Mouse (Mus musculus) heart, postnatal 25 days (tissue): Measurements from ENCODE around the gene Fsd1. TPM values are rescaled to one million over a fixed set of nuclear protein-coding genes. Genes with fewer than 3 reads are reported as not detected.
"Not testable (repeated sequence)": the region's sequence is repeated elsewhere in the genome, so short reads cannot be mapped to it uniquely, and the experiment has no call there.

Experiments used
- DNase-seq: peaks from one replicate; pipeline ENCODE4 v3.0.0; 2022; ENCODE audit warnings: low spot score
- intact Hi-C: fragments of 180-260 bp; cut with DNase I; formaldehyde crosslinking; loops from one replicate; pipeline ENCODE4 v1.15.1; 2025
- total RNA-seq, 2 experiments: library from RNA; stranded (reverse); gene quantifications; 2 replicates each; pipeline ENCODE4 v1.2.3; 2021

Gene Fsd1
- total RNA-seq = under 1 TPM in 1 of 2 experiments, not detected in 1; 0.47 TPM

- intact Hi-C loops = no loop called here
- no peak for DNase-seq
These were observed at the start of gene Fsd1 for GRCm38 (mm10) chr17:55986030-55986961. TSS of gene Fsd1 (plus strand) at chr17:55986509.

- DNase-seq = not testable (repeated sequence)
- intact Hi-C loops = loop anchor here (2.0 to 5.0 kb wide), 2 partner anchors 66 to 232 kb away; partner anchors contain the start of genes Pot1b and Zfp119a
These were observed 41.9 kb upstream of the Fsd1 start for GRCm38 (mm10) chr17:55944387-55944865.

- peak; percentile 91 for DNase-seq
- intact Hi-C loops = loop anchor here (2.0 to 5.0 kb wide), 2 partner anchors 66 to 233 kb away; partner anchors contain the start of genes Pot1b and Zfp119a
These were observed 41.2 kb upstream of the Fsd1 start for GRCm38 (mm10) chr17:55944866-55945682.

GRCm38 (mm10) chr17:55945696-55946095 is 40.6 kb upstream of the Fsd1 start:
- no peak for DNase-seq
- intact Hi-C loops = loop anchor here (2.0 kb wide), 2 partner anchors 55 to 67 kb away; partner anchors contain the start of gene Zfp119a

- intact Hi-C loops = no loop called here
- no peak for DNase-seq
These were observed 37.7 kb upstream of the Fsd1 start for GRCm38 (mm10) chr17:55948647-55949046.

GRCm38 (mm10) chr17:55949400-55949799 is 36.9 kb upstream of the Fsd1 start, which contains the start of gene Zfp119b:
TSS of gene Zfp119b (minus strand) at chr17:55949500.
- no peak for DNase-seq
- intact Hi-C loops = no loop called here

GRCm38 (mm10) chr17:55950601-55951000 is 35.7 kb upstream of the Fsd1 start:
- no peak for DNase-seq
- intact Hi-C loops = no loop called here

GRCm38 (mm10) chr17:55952041-55952440 is 34.3 kb upstream of the Fsd1 start:
- intact Hi-C loops = no loop called here

GRCm38 (mm10) chr17:55952447-55953027 is 33.8 kb upstream of the Fsd1 start, which contains the start of gene Ebi3:
TSS of gene Ebi3 (plus strand) at chr17:55952640.
- DNase-seq = no peak
- intact Hi-C loops = no loop called here

More at GRCm38 (mm10) chr17:55952041-55952440, 34.3 kb upstream of the Fsd1 start:
- no peak for DNase-seq

GRCm38 (mm10) chr17:55953751-55954150 is 32.6 kb upstream of the Fsd1 start:
- intact Hi-C loops = no loop called here
- DNase-seq = no peak

GRCm38 (mm10) chr17:55954229-55954628 is 32.1 kb upstream of the Fsd1 start:
- intact Hi-C loops = no loop called here

GRCm38 (mm10) chr17:55956129-55956528 is 30.2 kb upstream of the Fsd1 start:
- no peak for DNase-seq
- intact Hi-C loops = loop anchor here (5.0 kb wide), 3 partner anchors 74 to 301 kb away; partner anchors contain the start of gene Fem1a

More at GRCm38 (mm10) chr17:55954229-55954628, 32.1 kb upstream of the Fsd1 start:
- no peak for DNase-seq

- no peak for DNase-seq
- intact Hi-C loops = loop anchor here (5.0 kb wide), 3 partner anchors 74 to 301 kb away; partner anchors contain the start of gene Fem1a
These were observed 29.7 kb upstream of the Fsd1 start for GRCm38 (mm10) chr17:55956591-55956990.

GRCm38 (mm10) chr17:55957168-55957567 is 29.1 kb upstream of the Fsd1 start:
- DNase-seq = no peak
- intact Hi-C loops = loop anchor here (5.0 kb wide), 3 partner anchors 75 to 300 kb away; partner anchors contain the start of gene Fem1a

GRCm38 (mm10) chr17:55957726-55958583 is 28.4 kb upstream of the Fsd1 start:
- no peak for DNase-seq
- intact Hi-C loops = loop anchor here (1.0 to 5.0 kb wide), 4 partner anchors 52 to 299 kb away; partner anchors contain the start of gene Fem1a

- no peak for DNase-seq
- intact Hi-C loops = loop anchor here (1.0 to 5.0 kb wide), 4 partner anchors 52 to 299 kb away; partner anchors contain the start of gene Fem1a
These were observed 27.8 kb upstream of the Fsd1 start for GRCm38 (mm10) chr17:55958584-55958886.

GRCm38 (mm10) chr17:55958918-55959728 is 27.2 kb upstream of the Fsd1 start, which contains the start of gene Yju2:
TSS of gene Yju2 (plus strand) at chr17:55959099.
- peak; percentile 90 for DNase-seq
- intact Hi-C loops = loop anchor here (1.0 to 5.0 kb wide), 4 partner anchors 51 to 298 kb away; partner anchors contain the start of gene Fem1a
